Mouse (Mus musculus) kidney, postnatal 10 days (tissue): ENCODE data around the gene Creb5.

ENCODE experiments used
- DNase-seq: peaks from one replicate; pipeline ENCODE4 v3.0.0; 2021; ENCODE audit warnings: mixed read lengths

Creb5 gene

GRCm38 (mm10) chr6:53287038-53287561 lies at the start of gene Creb5:
TSS of gene Creb5 (plus strand) at chr6:53287270.
- peak; percentile 88 for DNase-seq

GRCm38 (mm10) chr6:53259841-53260240 lies 27.2 kb upstream of the Creb5 start:
- DNase-seq = no peak

- DNase-seq = peak; percentile 13
Measured at GRCm38 (mm10) chr6:53262401-53262800, 24.7 kb upstream of the Creb5 start.

GRCm38 (mm10) chr6:53267036-53267435 lies 20.0 kb upstream of the Creb5 start:
- no peak for DNase-seq

DNA sequence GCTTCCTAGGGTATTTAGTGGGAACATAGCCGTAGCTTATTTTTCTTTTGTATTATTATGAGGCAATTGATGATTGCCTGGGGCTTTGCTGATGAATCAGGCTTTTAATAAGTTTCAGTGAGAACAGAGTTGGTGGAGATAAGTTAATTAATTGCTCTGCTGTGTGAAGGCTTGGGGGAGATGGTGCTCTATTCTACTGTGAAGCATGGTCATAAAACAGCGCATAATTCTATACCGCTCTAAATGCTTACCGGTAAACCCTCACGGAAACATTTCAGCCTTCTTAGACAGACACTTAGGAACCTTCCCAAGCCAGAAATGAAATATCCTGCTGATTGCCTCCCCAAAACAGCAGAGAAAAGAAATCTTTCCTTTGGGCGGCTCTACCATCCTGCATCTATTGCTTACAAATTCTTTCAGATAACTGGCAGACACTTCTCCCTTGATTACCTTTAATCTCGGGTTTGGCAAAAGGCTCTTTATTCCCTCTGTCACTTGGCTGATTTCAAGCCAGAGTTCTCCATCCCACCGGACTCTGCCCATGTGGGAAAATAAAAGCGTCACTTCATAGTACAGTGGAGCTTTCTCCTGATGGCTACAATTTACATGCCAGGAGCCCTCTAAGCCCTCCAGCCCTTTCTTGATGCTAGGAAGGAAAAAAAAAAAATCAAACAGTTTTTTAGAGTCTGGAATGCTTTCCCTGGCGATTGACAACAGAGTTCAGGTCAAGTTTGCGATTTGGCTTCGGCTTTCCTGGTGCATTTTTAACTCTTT lies 19.2 kb upstream of the Creb5 start:
- DNase-seq = no peak

DNA sequence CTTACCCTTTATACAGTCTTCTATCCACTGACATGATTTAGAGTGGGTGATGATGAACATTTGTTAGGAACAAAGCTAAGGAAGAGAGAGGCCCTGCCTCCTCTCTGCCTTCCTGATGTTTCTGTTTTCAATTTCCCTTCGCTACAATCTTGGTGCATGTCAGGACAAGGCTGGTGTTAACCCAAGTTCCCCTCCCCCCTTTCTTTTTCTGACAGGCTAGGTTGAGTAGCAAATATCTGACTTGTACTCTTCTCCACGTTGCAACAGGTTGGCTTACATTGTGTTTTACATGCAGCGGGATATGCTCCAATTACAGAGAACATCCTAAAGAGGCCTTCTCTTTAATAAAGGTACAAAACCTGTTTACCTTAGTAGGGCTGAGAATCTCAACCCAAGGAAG lies 15.9 kb upstream of the Creb5 start:
- DNase-seq = no peak

- no peak for DNase-seq
Measured at GRCm38 (mm10) chr6:53271636-53272035, 15.4 kb upstream of the Creb5 start.

DNA sequence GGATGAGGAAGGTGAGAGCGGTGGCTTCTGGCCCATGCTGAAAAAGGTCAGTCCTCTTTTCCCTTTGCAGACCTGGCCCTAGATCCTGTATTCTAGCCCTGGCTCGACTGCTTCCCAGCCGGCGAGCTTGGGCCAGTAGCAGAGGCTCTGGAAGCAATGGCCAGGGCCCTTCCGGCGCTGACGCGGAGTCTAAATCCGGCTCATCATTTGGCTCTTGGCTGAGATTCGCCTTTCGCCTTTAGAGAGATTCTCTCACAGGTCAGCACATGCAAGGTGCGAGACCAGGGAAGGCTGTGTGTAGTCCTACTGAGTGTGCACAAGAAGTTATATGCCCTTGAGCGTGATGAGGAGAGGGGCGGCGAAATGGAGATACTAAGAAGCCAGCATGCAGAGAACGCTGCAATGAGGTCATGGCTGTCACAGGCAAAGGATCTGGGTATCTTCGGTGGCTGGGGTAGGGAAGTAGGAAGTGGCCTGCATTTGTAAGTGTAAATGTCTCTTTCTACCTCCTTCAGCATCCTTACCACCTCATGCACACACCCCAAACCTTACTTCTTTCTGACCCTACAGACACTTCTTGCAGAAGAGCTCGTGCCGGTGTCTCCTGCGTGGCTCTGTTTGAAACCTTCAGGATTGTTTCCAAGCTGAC lies 557 bp upstream of the Creb5 start:
- DNase-seq = peak; percentile 49

DNA sequence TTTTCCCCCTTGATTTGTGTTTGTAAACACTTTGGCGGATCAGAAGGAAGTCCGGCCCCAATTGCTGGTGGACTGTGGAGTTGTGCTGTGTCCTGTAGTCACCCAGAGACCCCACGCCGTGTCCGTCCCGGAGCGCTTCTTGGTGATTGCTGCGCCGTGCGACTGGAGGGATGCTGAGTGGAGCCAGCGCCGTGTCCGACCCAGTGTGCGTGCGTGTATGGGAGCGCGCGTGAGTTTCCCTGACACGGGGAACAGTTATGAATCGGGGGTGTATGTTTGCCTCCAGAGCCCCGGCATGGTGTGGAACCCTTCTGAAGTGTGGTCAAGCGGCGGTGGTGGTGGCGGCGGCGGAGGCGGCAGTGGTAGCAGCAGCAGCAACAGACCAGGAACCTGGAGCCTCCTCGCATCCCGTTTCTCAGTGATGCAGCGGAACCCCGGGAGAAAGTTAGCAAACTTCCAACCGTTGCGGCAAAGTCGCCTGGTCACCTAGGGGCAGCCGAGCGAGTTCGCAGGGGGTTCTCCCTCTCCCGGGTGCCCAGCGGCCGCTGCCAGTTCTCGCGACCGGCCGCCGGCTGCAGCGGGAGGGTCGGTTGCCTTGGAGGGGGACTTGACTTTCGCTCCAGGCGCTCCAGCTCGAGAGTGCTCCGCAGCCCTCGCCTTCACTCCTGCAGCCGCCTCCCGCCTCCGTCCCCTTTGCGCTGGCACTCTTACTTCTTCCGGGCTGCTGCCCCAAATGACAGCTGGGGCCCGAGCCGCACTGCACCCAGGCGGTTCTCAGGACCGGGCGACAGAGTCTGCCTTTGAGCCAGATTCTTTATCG lies 702 bp downstream of the Creb5 start:
- peak; percentile 52 for DNase-seq

DNA sequence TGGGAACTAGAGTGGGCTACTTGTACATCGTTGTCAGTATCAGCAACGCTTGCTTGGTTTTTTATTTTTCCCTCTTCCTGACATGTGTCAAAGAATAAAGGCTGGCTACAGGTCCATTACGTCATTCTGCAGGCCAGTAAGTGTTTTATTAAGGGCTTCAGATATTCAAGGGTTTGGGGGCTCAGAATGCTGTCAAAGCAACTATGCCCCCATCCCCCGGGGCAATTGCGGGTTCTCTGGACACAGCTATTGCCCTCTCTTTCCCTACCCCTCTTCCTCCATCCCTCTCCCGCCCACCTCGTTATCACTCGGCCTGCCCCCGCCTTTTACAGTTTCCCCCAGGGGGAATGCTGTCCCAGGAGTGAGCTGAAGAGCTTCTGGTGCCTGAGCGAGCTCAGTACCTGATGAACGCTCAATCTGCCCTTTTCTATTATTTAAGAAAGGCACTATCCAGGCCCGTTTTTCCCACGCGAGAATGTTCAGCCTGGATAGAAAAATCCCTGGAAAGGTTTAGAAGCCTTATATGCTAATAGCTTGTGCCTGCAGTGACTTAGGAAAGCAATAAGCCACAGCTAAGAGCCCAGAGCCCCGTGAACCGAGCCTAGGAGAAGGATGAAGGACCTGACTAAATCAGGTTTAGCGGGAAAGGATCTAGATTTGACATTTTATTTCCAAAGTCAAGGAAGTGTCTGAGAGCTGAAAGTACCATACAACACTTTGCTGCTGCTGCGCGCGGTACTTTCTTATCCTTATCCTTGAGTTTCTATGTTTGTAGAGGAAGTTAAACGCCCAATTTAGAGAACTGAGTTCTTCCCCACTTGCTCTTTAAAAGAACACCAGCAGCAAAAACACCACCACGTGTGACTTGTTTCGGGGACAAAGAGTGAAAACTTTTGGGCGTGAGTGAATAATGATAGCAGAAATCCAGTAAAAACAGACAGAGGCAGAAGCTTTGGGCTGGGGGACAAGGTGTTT lies 1.8 kb downstream of the Creb5 start:
- DNase-seq = no peak

DNA sequence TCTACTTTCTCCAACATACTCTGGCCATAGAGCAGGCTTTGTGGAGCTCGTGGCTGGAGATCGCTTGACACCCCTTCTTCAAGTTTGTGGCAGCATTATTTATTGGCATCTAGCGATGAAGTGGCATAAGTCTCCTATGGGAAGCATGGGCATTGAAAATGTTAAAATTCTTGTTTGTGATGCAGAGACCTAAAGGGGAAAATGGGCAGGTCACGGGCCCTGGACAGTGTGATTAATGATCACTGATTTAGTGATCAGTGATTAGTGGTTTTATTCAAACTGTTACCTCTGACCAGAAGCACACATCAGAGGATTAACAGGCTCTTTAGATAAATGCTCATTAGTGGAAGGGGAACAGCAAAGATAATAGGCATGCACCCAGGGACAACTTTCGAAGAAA lies 2.6 kb downstream of the Creb5 start:
- no peak for DNase-seq

GRCm38 (mm10) chr6:53290215-53290990 lies 3.3 kb downstream of the Creb5 start:
- peak; percentile 25 for DNase-seq

DNA sequence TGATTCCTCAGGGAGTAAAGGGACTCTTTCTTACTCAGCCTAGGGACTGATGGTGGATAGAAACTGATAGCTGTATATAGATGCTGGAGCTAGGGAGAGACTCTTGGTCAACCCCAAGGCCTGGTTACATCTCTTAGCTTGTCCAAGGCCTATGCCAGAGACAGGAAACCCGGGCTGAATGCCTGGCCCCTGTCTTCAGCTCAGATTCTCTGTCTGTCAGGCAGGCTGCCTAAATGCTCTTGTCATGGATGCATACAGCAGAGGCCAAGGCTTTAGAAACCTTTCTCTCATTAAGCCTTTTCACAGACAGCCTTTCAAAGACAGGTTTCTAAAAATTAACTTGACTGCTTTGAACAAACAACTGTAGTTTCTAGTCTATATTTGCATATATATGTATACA lies 5.9 kb downstream of the Creb5 start:
- DNase-seq = no peak

GRCm38 (mm10) chr6:53297851-53298250 lies 10.8 kb downstream of the Creb5 start:
- DNase-seq = no peak

DNA sequence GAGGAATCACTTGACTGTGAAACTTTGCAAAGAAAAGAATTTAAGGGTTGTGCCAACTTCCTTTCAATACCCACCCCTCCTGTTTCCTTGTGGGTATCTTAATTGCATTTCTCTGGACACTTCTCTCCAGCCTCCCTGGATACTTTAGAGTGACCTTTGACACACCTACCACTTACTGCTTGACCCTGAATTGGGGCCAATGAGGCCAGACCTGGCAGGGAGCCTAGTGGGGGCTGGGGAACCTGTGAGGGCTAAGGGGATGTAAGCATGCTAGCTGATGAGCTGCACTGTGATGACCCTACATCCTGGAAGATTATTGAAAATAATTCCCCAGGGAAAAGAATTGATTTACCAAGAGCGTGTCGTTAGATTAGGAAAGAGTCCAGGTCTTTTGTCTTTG lies 17.1 kb downstream of the Creb5 start:
- DNase-seq = peak; percentile 34

DNA sequence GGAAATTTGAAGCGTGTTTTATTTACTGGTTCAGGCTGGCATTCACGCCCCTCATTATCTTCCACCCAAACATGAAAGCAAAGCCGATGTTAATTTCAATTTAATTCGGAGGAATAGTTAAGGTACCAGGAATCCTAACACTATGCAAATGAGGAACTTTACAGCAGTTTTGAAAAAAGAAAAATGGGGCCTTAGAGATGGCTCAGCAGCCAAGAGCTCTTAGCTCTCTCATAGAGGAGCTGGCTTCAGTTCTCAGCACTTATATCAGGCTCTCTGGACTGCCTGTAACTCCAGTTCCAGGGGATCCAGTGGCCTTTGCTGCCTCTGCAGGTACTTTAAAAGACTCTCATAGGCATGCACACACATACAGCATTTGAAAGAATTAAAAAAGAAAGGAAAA lies 19.1 kb downstream of the Creb5 start:
- DNase-seq = no peak

DNA sequence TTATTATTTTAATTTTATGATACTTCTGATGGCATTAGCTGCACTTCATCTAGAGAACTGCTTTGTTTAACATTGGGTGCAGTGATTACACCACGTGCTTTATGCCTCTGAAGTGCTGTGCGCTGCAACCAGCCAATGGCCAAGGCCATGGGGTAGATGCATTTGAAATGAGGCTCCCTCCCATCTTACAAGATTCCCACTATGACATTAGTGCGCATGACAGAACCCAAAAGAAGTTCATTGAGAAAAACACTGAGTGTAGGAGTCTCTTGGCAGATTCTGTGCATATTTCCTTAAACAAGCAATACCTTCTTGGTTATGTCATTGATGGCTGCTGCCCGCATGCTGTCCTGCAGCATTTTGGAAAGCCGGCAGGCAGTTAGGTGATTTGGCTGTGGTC lies 19.6 kb downstream of the Creb5 start:
- no peak for DNase-seq

GRCm38 (mm10) chr6:53308684-53309083 lies 21.6 kb downstream of the Creb5 start:
- peak; percentile 17 for DNase-seq

DNA sequence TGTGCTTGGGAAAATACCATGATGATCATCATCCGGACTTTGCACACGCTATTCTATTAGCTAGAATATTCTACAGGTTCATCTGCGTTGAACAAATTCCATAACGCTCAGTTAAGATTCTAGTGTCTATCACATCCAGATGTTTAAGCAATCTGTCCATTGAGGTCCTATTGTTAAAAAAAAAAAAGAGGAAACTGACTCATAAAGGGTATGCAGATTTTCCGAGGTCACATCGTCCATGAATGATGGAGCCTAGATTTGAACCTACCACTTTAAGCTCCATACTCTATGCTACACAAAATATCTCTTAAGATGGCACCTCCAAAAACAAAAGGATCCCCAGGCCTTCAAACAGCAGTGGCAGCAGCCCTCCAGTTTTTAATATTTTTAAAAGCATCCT lies 26.5 kb downstream of the Creb5 start:
- DNase-seq = no peak

DNA sequence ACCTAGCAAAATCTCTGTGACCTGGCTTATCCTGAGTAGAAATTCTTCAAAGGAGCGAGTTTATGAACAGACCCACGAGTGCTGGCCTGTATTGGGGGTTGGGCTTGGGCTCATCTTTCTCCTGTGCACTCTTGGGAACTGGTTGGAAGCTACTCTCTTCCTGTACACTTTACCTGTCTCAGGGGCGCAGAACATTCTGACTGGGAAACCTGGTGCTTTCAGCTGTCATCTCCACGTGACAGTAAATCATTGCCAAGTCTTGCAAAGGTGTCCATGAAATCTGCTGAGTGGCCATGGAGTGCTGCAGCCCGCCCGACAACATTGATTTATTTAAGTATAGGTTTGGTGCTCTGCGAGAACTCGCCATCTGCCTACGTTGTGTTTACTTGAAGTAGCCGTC lies 27.1 kb downstream of the Creb5 start:
- DNase-seq = no peak
